Mouse (Mus musculus): ENCODE results near the gene Luc7l. TPM values are rescaled to one million over a fixed set of nuclear protein-coding genes. Genes with fewer than 3 reads are reported as not detected.

Luc7l gene
- polyA plus RNA-seq, 1 experiment from 2014 or later = 127 TPM

GRCm38 (mm10) chr17:26243471-26244100, 9.1 kb upstream of the Luc7l start:
- DNase-seq (ENCODE audit: low spot score, missing footprints) (peak; percentile 97), ATAC-seq (ENCODE audit: low FRiP score) (no peak; the same call in none of the 2 replicates)
- H3K4me2 ChIP-seq = peak overlapping the region; percentile 68
- no peaks in the 10 kb centered on the region for H3K36me3 ChIP-seq (ENCODE audit: control insufficient read depth, insufficient read depth, low read length)
- H3K4me3 ChIP-seq (ENCODE audit: low read depth, low read length) = peak overlapping the region; percentile 57
- no peaks in the 10 kb centered on the region for H3K9me3 ChIP-seq (ENCODE audit: control insufficient read depth, low read length)
- H3K27ac ChIP-seq (ENCODE audit: low read depth, low read length) = peak overlapping the region; percentile 36; the same call in 1 of the 2 replicates
- H3K4me1 ChIP-seq (ENCODE audit: control insufficient read depth, insufficient read depth, low read length) = peaks cover 7% of the 10 kb centered on the region; the same call in 1 of the 2 replicates
- WGBS = under 1% methylated on average over 32 of the region's 32 CpGs
- H3K27me3 ChIP-seq (ENCODE audit: control insufficient read depth, insufficient read depth, low read length) = no peaks in the 10 kb centered on the region
- peak overlapping the region; percentile 63 for H3K9ac ChIP-seq (ENCODE audit: low read length)

GRCm38 (mm10) chr17:26244101-26244841, 8.4 kb upstream of the Luc7l start, which contains the start of gene Fam234a:
Gene Fam234a, minus strand, starts transcription at chr17:26244242.
- H3K27ac ChIP-seq (ENCODE audit: low read depth, low read length) = peak within 1 kb of the TSS; percentile 63

GRCm38 (mm10) chr17:26251886-26252538, 684 bp upstream of the Luc7l start:
- Histone ChIP-seq H3K4me1 (ENCODE audit: control insufficient read depth, insufficient read depth, low read length) (peaks cover 11% of the 10 kb centered on the region), H3K4me2 (peak overlapping the region; percentile 86), H3K9ac (ENCODE audit: low read length) (0 out of 2 replicates have a peak overlapping the region, but pooled peaks have one; percentile 15), H3K27me3 (ENCODE audit: control insufficient read depth, insufficient read depth, low read length) (no peaks in the 10 kb centered on the region), H3K36me3 (ENCODE audit: control insufficient read depth, insufficient read depth, low read length) (0 out of 2 replicates have a peak, but pooled peaks cover 3% of the 10 kb centered on the region), H3K27ac (ENCODE audit: low read depth, low read length) (no peak overlapping the region), H3K4me3 (ENCODE audit: low read depth, low read length) (no peak overlapping the region; the same call in 1 of the 2 replicates), H3K9me3 (ENCODE audit: control insufficient read depth, low read length) (no peaks in the 10 kb centered on the region)
- WGBS = 67% methylated on average over 4 of the region's 4 CpGs
- DNase-seq (ENCODE audit: low spot score, missing footprints) = peak; percentile 85
- ATAC-seq (ENCODE audit: low FRiP score) = no peak

More at GRCm38 (mm10) chr17:26244101-26244841, 8.4 kb upstream of the Luc7l start, which contains the start of gene Fam234a:
- Histone ChIP-seq H3K4me3 (ENCODE audit: low read depth, low read length) (peak within 1 kb of the TSS; percentile 57), H3K4me2 (peak within 1 kb of the TSS; percentile 68), H3K4me1 (ENCODE audit: control insufficient read depth, insufficient read depth, low read length) (peaks cover 7% of the 10 kb centered on the region; the same call in 1 of the 2 replicates), H3K36me3 (ENCODE audit: control insufficient read depth, insufficient read depth, low read length) (no peaks in the 10 kb centered on the region), H3K9me3 (ENCODE audit: control insufficient read depth, low read length) (no peaks in the 10 kb centered on the region), H3K27me3 (ENCODE audit: control insufficient read depth, insufficient read depth, low read length) (no peaks in the 10 kb centered on the region), H3K9ac (ENCODE audit: low read length) (peak within 1 kb of the TSS; percentile 63)
- 7% methylated on average over 33 of the region's 33 CpGs for WGBS
- peak; percentile 99 for DNase-seq (ENCODE audit: low spot score, missing footprints)
- ATAC-seq (ENCODE audit: low FRiP score) = peak; percentile 98

- H3K27ac ChIP-seq (ENCODE audit: low read depth, low read length) = peak overlapping the region; percentile 93
- H3K4me2 ChIP-seq = peak overlapping the region; percentile 86
- peak overlapping the region; percentile 83 for H3K9ac ChIP-seq (ENCODE audit: low read length)
- 0% methylated on average over 24 of the region's 24 CpGs for WGBS
- no peaks in the 10 kb centered on the region for H3K9me3 ChIP-seq (ENCODE audit: control insufficient read depth, low read length)
- ATAC-seq (ENCODE audit: low FRiP score) = no peak
- DNase-seq (ENCODE audit: low spot score, missing footprints) = no peak
- peak overlapping the region; percentile 84 for H3K4me3 ChIP-seq (ENCODE audit: low read depth, low read length)
- no peaks in the 10 kb centered on the region for H3K27me3 ChIP-seq (ENCODE audit: control insufficient read depth, insufficient read depth, low read length)
- peaks cover 11% of the 10 kb centered on the region for H3K4me1 ChIP-seq (ENCODE audit: control insufficient read depth, insufficient read depth, low read length)
- H3K36me3 ChIP-seq (ENCODE audit: control insufficient read depth, insufficient read depth, low read length) = peaks cover 5% of the 10 kb centered on the region; the same call in 1 of the 2 replicates
These were observed 703 bp downstream of the Luc7l start for GRCm38 (mm10) chr17:26253399-26253798.

GRCm38 (mm10) chr17:26255313-26255712, 2.6 kb downstream of the Luc7l start:
- no peak overlapping the region for H3K27ac ChIP-seq (ENCODE audit: low read depth, low read length)
- peaks cover 11% of the 10 kb centered on the region for H3K4me1 ChIP-seq (ENCODE audit: control insufficient read depth, insufficient read depth, low read length)
- peaks cover 14% of the 10 kb centered on the region for H3K36me3 ChIP-seq (ENCODE audit: control insufficient read depth, insufficient read depth, low read length)
- no peaks in the 10 kb centered on the region for H3K27me3 ChIP-seq (ENCODE audit: control insufficient read depth, insufficient read depth, low read length)
- WGBS = 96% methylated on average over 7 of the region's 7 CpGs
- no peak overlapping the region for H3K4me2 ChIP-seq
- no peak overlapping the region for H3K4me3 ChIP-seq (ENCODE audit: low read depth, low read length)
- no peaks in the 10 kb centered on the region for H3K9me3 ChIP-seq (ENCODE audit: control insufficient read depth, low read length)
- H3K9ac ChIP-seq (ENCODE audit: low read length) = no peak overlapping the region
- DNase-seq (ENCODE audit: low spot score, missing footprints) (peak; percentile 78), ATAC-seq (ENCODE audit: low FRiP score) (no peak)

- Histone ChIP-seq H3K9ac (ENCODE audit: low read length) (no peak overlapping the region), H3K4me1 (ENCODE audit: control insufficient read depth, insufficient read depth, low read length) (no peaks in the 10 kb centered on the region), H3K9me3 (ENCODE audit: control insufficient read depth, low read length) (no peaks in the 10 kb centered on the region), H3K36me3 (ENCODE audit: control insufficient read depth, insufficient read depth, low read length) (peaks cover 24% of the 10 kb centered on the region), H3K4me3 (ENCODE audit: low read depth, low read length) (no peak overlapping the region), H3K27ac (ENCODE audit: low read depth, low read length) (no peak overlapping the region), H3K4me2 (no peak overlapping the region), H3K27me3 (ENCODE audit: control insufficient read depth, insufficient read depth, low read length) (no peaks in the 10 kb centered on the region)
- ATAC-seq (ENCODE audit: low FRiP score) (no peak), DNase-seq (ENCODE audit: low spot score, missing footprints) (peak; percentile 67)
- 86% methylated on average over 4 of the region's 4 CpGs for WGBS
These were observed 9.1 kb downstream of the Luc7l start for GRCm38 (mm10) chr17:26261826-26262225.

- ATAC-seq (ENCODE audit: low FRiP score) (no peak), DNase-seq (ENCODE audit: low spot score, missing footprints) (peak; percentile 54)
- Histone ChIP-seq H3K27me3 (ENCODE audit: control insufficient read depth, insufficient read depth, low read length) (no peaks in the 10 kb centered on the region), H3K36me3 (ENCODE audit: control insufficient read depth, insufficient read depth, low read length) (peaks cover 26% of the 10 kb centered on the region), H3K4me2 (no peak overlapping the region), H3K27ac (ENCODE audit: low read depth, low read length) (no peak overlapping the region), H3K4me3 (ENCODE audit: low read depth, low read length) (no peak overlapping the region), H3K9me3 (ENCODE audit: control insufficient read depth, low read length) (no peaks in the 10 kb centered on the region), H3K4me1 (ENCODE audit: control insufficient read depth, insufficient read depth, low read length) (no peaks in the 10 kb centered on the region), H3K9ac (ENCODE audit: low read length) (no peak overlapping the region)
- 95% methylated on average over 3 of the region's 3 CpGs for WGBS
These were observed 9.7 kb downstream of the Luc7l start for GRCm38 (mm10) chr17:26262384-26262783.

GRCm38 (mm10) chr17:26268851-26269250, 16.2 kb downstream of the Luc7l start:
- DNase-seq (ENCODE audit: low spot score, missing footprints) (peak; percentile 70), ATAC-seq (ENCODE audit: low FRiP score) (no peak)
- peaks cover 16% of the 10 kb centered on the region for H3K36me3 ChIP-seq (ENCODE audit: control insufficient read depth, insufficient read depth, low read length)
- no peak overlapping the region for H3K4me3 ChIP-seq (ENCODE audit: low read depth, low read length)
- no peak overlapping the region for H3K27ac ChIP-seq (ENCODE audit: low read depth, low read length)
- 80% methylated on average over 1 of the region's 1 CpGs for WGBS
- no peak overlapping the region for H3K4me2 ChIP-seq
- H3K4me1 ChIP-seq (ENCODE audit: control insufficient read depth, insufficient read depth, low read length) = no peaks in the 10 kb centered on the region
- no peaks in the 10 kb centered on the region for H3K27me3 ChIP-seq (ENCODE audit: control insufficient read depth, insufficient read depth, low read length)
- H3K9me3 ChIP-seq (ENCODE audit: control insufficient read depth, low read length) = no peaks in the 10 kb centered on the region
- no peak overlapping the region for H3K9ac ChIP-seq (ENCODE audit: low read length)

Data from midbrain, embryonic 11.5 days (tissue).